Mouse (Mus musculus): Measurements from ENCODE around the gene Ndufb10.

DNA sequence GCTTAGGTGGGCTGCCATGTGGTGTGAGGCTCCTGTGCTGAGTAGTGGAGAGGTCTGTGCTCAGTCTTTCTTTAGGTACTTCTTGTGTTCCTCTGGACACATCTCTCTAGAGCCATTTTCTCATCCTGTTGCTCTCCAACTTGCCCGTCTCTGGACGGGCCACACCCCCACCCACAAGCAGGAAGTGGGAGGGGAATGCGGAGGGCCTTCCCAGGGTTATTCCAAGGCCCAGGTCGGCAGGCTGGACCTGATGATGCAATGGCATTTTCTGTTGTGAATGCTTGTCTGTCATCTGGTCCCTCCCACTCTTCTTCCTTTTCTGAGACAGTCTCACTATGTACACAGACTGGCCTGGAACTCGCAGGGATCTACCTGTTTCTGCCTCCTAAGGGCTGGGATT lies 52.1 kb downstream of the Ndufb10 start:
- TF ChIP-seq CTCF (IDR thresholded peaks at IDR 0.05; ENCODE audit: control insufficient read depth, insufficient read depth, insufficient read length) = no peak
- TF ChIP-seq MYOG (IDR thresholded peaks at IDR 0.05; ENCODE audit: control insufficient read depth, extremely low read depth, insufficient read length) = no peak
- no peak for TF ChIP-seq USF1 (IDR thresholded peaks at IDR 0.05; ENCODE audit: low read depth)
- no peak for TF ChIP-seq MAX (IDR thresholded peaks at IDR 0.05)
